In the genomic region with DNA sequence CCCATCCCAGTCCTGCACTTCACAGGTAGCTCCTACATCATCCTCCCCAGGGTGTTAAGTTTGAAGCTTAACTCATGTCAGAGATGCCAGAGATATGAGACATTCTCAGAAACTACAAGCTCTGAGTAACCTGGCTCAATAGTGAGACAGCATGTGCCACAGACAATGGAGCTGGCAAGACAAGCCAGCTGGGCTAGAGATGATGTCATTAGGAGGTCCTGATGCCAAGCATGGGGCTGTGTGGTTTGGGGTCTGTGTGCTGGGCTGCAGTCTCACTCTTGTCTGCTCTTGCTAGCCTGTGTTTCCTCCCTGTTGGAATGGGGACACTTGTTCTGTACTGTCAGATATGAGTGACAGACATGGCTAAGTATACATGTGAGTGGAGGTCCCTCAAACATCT, we compare ENCODE assay signal across 12 mouse cellular contexts.
"Had no signal": no experiment of that assay in that cellular context is flagged by ENCODE, and none has a peak within 500 bp of the region (broad histone marks: within the 10 kb centered on the region; RNA-seq: fewer than 3 reads in every experiment).

No protein-coding gene starts in this region.

- H3K4me2 ChIP-seq: limb, embryonic 13.5 days; midbrain, embryonic 12.5 days; neural tube, embryonic 15.5 days had no signal

- H3K4me1 ChIP-seq: limb, embryonic 13.5 days; midbrain, embryonic 12.5 days; neural tube, embryonic 15.5 days had no signal

- H3K9ac ChIP-seq: limb, embryonic 13.5 days; liver, embryonic 14.5 days; midbrain, embryonic 12.5 days; neural tube, embryonic 15.5 days had no signal

- DNase-seq: kidney, adult 9 months; kidney, postnatal 36 days; layer of hippocampus, postnatal 36 days; lung, adult 18-20 months; thymus, postnatal 4 days had no signal

- H3K36me3 ChIP-seq: limb, embryonic 13.5 days; midbrain, embryonic 12.5 days; neural tube, embryonic 15.5 days had no signal

- H3K27ac ChIP-seq: kidney, postnatal 0 days; limb, embryonic 13.5 days; liver, embryonic 14.5 days; midbrain, embryonic 12.5 days; neural tube, embryonic 15.5 days; stomach, postnatal 0 days had no signal

- H3K9me3 ChIP-seq: neural tube, embryonic 15.5 days had no signal

- H3K27me3 ChIP-seq: limb, embryonic 13.5 days; midbrain, embryonic 12.5 days; neural tube, embryonic 15.5 days had no signal

- H3K4me3 ChIP-seq: limb, embryonic 13.5 days; midbrain, embryonic 12.5 days; myocyte; neural tube, embryonic 15.5 days had no signal
